Mouse (Mus musculus): ENCODE measurements around the gene Oxsr1.

GRCm38 (mm10) chr9:119268588-119269145 lies 53.6 kb downstream of the Oxsr1 start:
- TF ChIP-seq POLR2A (IDR thresholded peaks at IDR 0.05; ENCODE audit: borderline replicate concordance, extremely low read depth, insufficient read depth, insufficient read length, poor library complexity, severe bottlenecking) (no peak), CTCF (IDR thresholded peaks at IDR 0.05; ENCODE audit: borderline replicate concordance, extremely low read depth, insufficient read depth, insufficient read length) (no peak)

Measured in brain, embryonic 14.5 days (tissue).